Mouse (Mus musculus): ENCODE measurements at regions not wholly inside any gene's neighbourhood (a gene's known extent, or its start where the extent isn't known, plus 50 kb on each side); places are given as distances from the start of the nearest gene placed in this dataset.

GRCm38 (mm10) chr12:9921591-9922198 lies 351.8 kb downstream of the Osr1 start:
- DNase-seq (ENCODE audit: low read depth), result no peak

- no peak for DNase-seq (ENCODE audit: low read depth)
Observed at GRCm38 (mm10) chr12:9924561-9924960, 354.6 kb downstream of the Osr1 start.

GRCm38 (mm10) chr12:9934158-9934557 lies 364.2 kb downstream of the Osr1 start:
- no peak for DNase-seq (ENCODE audit: low read depth)

GRCm38 (mm10) chr12:9941357-9941756 lies 371.4 kb downstream of the Osr1 start:
- DNase-seq (ENCODE audit: low read depth), result no peak

- DNase-seq (ENCODE audit: low read depth), result no peak
Observed at GRCm38 (mm10) chr12:9941823-9942222, 371.9 kb downstream of the Osr1 start.

GRCm38 (mm10) chr12:9948784-9949183 lies 378.9 kb downstream of the Osr1 start:
- DNase-seq (ENCODE audit: low read depth), result no peak

- DNase-seq (ENCODE audit: low read depth), result no peak
Observed at GRCm38 (mm10) chr12:9952372-9952771, 382.5 kb downstream of the Osr1 start.

- DNase-seq (ENCODE audit: low read depth), result no peak
Observed at GRCm38 (mm10) chr12:9954178-9954888, 384.4 kb downstream of the Osr1 start.

- no peak for DNase-seq (ENCODE audit: low read depth)
Observed at GRCm38 (mm10) chr12:9969390-9969789, 399.5 kb downstream of the Osr1 start.

GRCm38 (mm10) chr12:9970771-9971170 lies 399.0 kb upstream of the Nt5c1b start:
- DNase-seq (ENCODE audit: low read depth), result no peak

- DNase-seq (ENCODE audit: low read depth), result no peak
Observed at GRCm38 (mm10) chr12:9978494-9979112, 391.2 kb upstream of the Nt5c1b start.

GRCm38 (mm10) chr12:9979113-9979507 lies 390.7 kb upstream of the Nt5c1b start:
- no peak for DNase-seq (ENCODE audit: low read depth)

GRCm38 (mm10) chr12:9991305-9991704 lies 378.5 kb upstream of the Nt5c1b start:
- no peak for DNase-seq (ENCODE audit: low read depth)

GRCm38 (mm10) chr12:9995670-9996069 lies 374.1 kb upstream of the Nt5c1b start:
- no peak for DNase-seq (ENCODE audit: low read depth)

- DNase-seq (ENCODE audit: low read depth), result no peak
Observed at GRCm38 (mm10) chr12:9996455-9997189, 373.2 kb upstream of the Nt5c1b start.

- no peak for DNase-seq (ENCODE audit: low read depth)
Observed at GRCm38 (mm10) chr12:9997190-9997561, 372.6 kb upstream of the Nt5c1b start.

- no peak for DNase-seq (ENCODE audit: low read depth)
Observed at GRCm38 (mm10) chr12:9997571-9997970, 372.2 kb upstream of the Nt5c1b start.

- DNase-seq (ENCODE audit: low read depth), result no peak
Observed at GRCm38 (mm10) chr12:9999933-10000332, 369.8 kb upstream of the Nt5c1b start.

GRCm38 (mm10) chr12:10008473-10008872 lies 361.3 kb upstream of the Nt5c1b start:
- DNase-seq (ENCODE audit: low read depth), result no peak

GRCm38 (mm10) chr12:10016710-10017581 lies 352.8 kb upstream of the Nt5c1b start:
- DNase-seq (ENCODE audit: low read depth), result no peak

- no peak for DNase-seq (ENCODE audit: low read depth)
Observed at GRCm38 (mm10) chr12:10035479-10035878, 334.3 kb upstream of the Nt5c1b start.
